Mouse (Mus musculus): ENCODE data around the gene Fam107a. TPM values are rescaled to one million over a fixed set of nuclear protein-coding genes. Genes with fewer than 3 reads are reported as not detected.

The Fam107a gene
- polyA plus RNA-seq (2016; fragmentation: Nextera tagmentation; extraction: Ambion mirVana) = 0.23 and 0.35 TPM in 2 replicates

DNA sequence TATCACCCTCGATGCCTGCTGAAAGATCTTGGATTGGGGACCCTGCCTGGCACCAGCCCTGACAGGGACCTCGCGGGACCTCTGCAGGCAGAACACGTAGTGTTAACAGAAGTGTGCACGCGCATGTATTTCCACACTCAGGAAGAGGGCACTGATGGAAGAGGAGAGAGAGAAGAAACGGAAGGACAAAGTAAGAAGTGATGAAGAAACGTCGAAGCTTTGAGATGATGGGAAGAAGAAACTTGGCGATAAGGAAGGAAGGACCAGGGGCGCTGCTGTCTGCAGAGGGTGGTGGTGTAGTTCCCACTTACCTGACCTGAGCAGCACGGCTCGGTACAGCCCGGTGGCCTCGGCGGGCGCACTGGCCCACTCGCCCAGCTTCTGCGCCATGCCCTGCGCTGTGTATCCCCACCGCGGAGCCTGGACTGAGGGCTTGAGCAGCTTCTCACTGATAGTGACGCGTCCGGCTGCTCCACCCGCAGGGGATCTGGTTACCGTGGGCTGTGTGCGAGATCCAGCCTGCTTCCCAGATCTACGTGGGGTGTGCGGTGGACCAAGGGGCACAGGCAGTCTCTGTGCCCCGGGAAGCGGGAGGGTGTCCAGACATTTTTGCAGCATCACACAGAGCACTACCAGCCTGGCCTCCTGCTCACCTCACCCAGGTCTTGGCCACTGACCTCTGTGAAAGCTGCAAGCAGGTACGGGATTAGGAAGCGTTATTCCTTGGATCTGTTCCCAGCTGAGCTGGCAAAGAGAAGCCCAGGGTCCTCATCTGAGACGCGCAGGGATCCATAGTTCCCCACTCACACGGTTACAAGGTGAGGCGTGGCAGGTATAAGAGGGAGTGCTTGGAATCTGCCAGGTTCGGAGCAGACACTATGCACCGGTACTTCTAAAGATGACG, at the start of gene Fam107a:
Fam107a (minus strand) TSS at position 830 of the 904 bp plus-strand sequence.
- WGBS = 10% methylated on average over 41 of the region's 41 CpGs
- H3K4me1 ChIP-seq (replicated peaks) = peaks cover 29% of the 10 kb centered on the region
- peak within 1 kb of the TSS; percentile 40; the same call in 1 of the 2 replicates for H3K9ac ChIP-seq (replicated peaks)
- H3K27me3 ChIP-seq = peaks cover 53% of the 10 kb centered on the region
- no peaks in the 10 kb centered on the region for H3K36me3 ChIP-seq
- peak within 1 kb of the TSS; percentile 31 for H3K4me3 ChIP-seq (replicated peaks)
- peak; percentile 53; the same call in 1 of the 2 replicates for ATAC-seq (ENCODE audit: insufficient number of reproducible peaks, insufficient read depth, low FRiP score, low TSS enrichment, low read depth)
- peak within 1 kb of the TSS; percentile 60 for H3K4me2 ChIP-seq
- H3K9me3 ChIP-seq = no peaks in the 10 kb centered on the region
- H3K27ac ChIP-seq = no peak within 1 kb of the TSS

DNA sequence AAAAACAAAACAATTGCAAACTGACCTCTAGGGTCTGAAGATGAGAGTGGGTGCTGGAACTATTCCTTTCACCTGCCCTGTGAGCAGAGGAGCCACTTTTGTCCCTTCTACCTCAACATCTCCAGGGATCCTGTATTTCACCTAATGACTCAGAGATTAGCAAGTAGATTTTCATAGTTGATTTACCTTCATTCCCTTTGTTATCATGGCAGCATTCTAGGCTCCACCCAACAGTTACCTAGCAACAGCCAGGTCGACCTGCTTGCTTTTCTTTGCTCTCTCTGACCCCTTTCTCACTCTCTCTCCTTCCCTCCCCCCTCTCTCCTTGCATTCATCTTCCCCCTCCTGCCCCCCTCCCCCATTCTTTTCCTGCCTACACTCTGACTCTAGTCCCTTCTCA, 49.3 kb upstream of the Fam107a start:
- 4% methylated on average over 1 of the region's 1 CpGs for WGBS
- no peak overlapping the region for H3K4me3 ChIP-seq (replicated peaks)
- no peaks in the 10 kb centered on the region for H3K36me3 ChIP-seq
- H3K9ac ChIP-seq (replicated peaks) = no peak overlapping the region
- H3K9me3 ChIP-seq = no peaks in the 10 kb centered on the region
- H3K4me2 ChIP-seq = no peak overlapping the region
- peaks cover 22% of the 10 kb centered on the region for H3K4me1 ChIP-seq (replicated peaks)
- no peaks in the 10 kb centered on the region for H3K27me3 ChIP-seq
- no peak overlapping the region for H3K27ac ChIP-seq
- ATAC-seq (ENCODE audit: insufficient number of reproducible peaks, insufficient read depth, low FRiP score, low TSS enrichment, low read depth) = no peak

DNA sequence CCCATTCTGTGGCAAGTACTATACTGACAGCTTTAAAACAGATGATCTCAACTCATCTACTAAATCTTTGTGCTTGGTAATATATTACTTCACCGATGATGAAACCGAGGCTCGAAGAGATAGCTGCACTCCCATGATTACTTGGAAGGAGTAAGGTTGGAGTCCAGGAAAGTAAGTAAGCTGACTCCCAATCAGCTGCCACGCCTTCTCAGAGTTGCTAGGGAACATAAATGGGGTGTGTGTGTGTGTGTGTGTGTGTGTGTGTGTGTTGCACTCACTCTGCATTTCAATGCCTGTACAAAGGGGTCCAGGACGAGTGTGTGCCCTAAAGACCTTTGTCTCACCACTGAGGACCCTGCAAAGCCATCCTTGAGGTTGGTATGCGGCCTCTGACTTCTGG, 48.0 kb upstream of the Fam107a start:
- no peak overlapping the region for H3K4me2 ChIP-seq
- no peak for ATAC-seq (ENCODE audit: insufficient number of reproducible peaks, insufficient read depth, low FRiP score, low TSS enrichment, low read depth)
- WGBS = 78% methylated on average over 6 of the region's 6 CpGs
- H3K36me3 ChIP-seq = no peaks in the 10 kb centered on the region
- peaks cover 24% of the 10 kb centered on the region for H3K4me1 ChIP-seq (replicated peaks)
- H3K9ac ChIP-seq (replicated peaks) = no peak overlapping the region
- H3K27ac ChIP-seq = no peak overlapping the region
- no peaks in the 10 kb centered on the region for H3K9me3 ChIP-seq
- H3K4me3 ChIP-seq (replicated peaks) = no peak overlapping the region
- no peaks in the 10 kb centered on the region for H3K27me3 ChIP-seq

DNA sequence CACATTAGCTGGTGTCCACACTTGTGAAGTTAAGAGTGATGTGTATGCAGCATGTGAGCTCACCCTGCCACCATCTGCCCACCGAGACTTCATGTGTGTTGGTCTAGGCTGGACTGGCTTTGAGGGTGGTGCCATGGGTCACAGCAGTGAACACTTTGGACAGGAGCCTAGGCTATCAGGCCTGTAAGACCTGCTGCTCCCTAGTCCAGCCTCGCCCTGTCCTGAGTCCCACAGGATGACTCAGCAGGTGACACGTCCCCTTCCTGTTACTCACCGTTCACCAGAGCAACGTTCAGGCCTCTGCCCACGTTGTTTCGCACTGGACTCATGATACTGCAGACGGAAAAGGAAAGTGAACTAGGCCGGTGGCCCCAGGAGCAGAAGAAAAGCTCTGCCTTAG, 39.0 kb upstream of the Fam107a start:
- Histone ChIP-seq H3K27ac (no peak overlapping the region), H3K4me2 (no peak overlapping the region), H3K4me3 (replicated peaks) (no peak overlapping the region), H3K9ac (replicated peaks) (no peak overlapping the region), H3K27me3 (no peaks in the 10 kb centered on the region; the same call in 1 of the 2 replicates), H3K4me1 (replicated peaks) (0 out of 2 replicates have a peak, but pooled peaks cover 2% of the 10 kb centered on the region), H3K9me3 (no peaks in the 10 kb centered on the region), H3K36me3 (no peaks in the 10 kb centered on the region)
- 79% methylated on average over 9 of the region's 9 CpGs for WGBS
- no peak for ATAC-seq (ENCODE audit: insufficient number of reproducible peaks, insufficient read depth, low FRiP score, low TSS enrichment, low read depth)

DNA sequence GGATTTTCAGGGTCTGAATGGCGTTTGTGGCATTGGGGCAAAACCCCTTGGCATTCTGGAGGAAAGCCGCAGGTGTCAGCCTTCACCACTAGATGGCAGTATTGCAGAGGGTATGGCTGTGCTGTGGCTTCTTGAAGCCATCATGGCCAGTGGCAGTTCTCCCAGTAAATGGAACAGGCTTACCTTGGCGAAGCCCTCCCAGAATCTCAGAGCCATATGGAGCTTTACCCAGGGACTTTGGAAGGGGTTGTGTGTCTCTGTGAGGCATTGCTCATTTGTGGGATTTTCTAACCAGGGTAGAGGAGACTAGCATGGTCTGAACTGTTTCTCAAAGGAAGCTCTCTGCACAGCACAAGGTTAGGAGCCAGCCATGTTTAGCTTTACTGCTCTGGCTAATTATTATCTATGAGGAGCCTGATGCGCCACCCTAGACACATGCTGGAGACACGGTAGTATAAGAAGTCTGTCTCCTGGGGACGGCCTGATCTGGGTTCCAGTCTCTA, 38.2 kb upstream of the Fam107a start:
- H3K9ac ChIP-seq (replicated peaks) = no peak overlapping the region
- no peaks in the 10 kb centered on the region; the same call in 1 of the 2 replicates for H3K27me3 ChIP-seq
- WGBS = 36% methylated on average over 6 of the region's 6 CpGs
- no peak overlapping the region for H3K4me3 ChIP-seq (replicated peaks)
- no peaks in the 10 kb centered on the region for H3K36me3 ChIP-seq
- H3K4me1 ChIP-seq (replicated peaks) = 0 out of 2 replicates have a peak, but pooled peaks cover 2% of the 10 kb centered on the region
- H3K4me2 ChIP-seq = no peak overlapping the region
- H3K9me3 ChIP-seq = no peaks in the 10 kb centered on the region
- no peak overlapping the region for H3K27ac ChIP-seq
- peak; percentile 78 for ATAC-seq (ENCODE audit: insufficient number of reproducible peaks, insufficient read depth, low FRiP score, low TSS enrichment, low read depth)

DNA sequence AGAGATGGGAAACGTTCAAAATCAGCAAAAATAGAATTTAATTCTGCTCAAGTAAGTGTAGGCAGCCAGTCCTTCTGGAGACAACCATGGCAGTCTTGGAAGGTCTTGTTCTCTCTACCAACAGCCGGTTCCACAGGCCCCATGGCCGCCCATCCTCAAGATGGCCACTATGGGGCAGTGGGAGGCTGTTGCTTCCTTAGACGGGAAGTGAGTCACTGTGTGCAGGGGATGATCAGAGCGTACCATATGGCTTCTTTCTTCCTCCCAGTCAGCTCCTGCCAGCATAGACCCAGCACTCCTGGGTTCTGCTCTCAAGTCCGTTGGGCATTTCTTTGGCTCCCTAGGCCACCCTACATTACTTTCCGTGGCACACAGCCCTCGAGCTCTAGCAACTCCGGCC, 31.1 kb upstream of the Fam107a start:
- ATAC-seq (ENCODE audit: insufficient number of reproducible peaks, insufficient read depth, low FRiP score, low TSS enrichment, low read depth) = no peak
- Histone ChIP-seq H3K36me3 (no peaks in the 10 kb centered on the region), H3K4me1 (replicated peaks) (no peaks in the 10 kb centered on the region), H3K9ac (replicated peaks) (no peak overlapping the region), H3K4me3 (replicated peaks) (no peak overlapping the region), H3K27me3 (no peaks in the 10 kb centered on the region; the same call in 1 of the 2 replicates), H3K27ac (no peak overlapping the region), H3K4me2 (no peak overlapping the region), H3K9me3 (no peaks in the 10 kb centered on the region)
- 70% methylated on average over 9 of the region's 9 CpGs for WGBS

DNA sequence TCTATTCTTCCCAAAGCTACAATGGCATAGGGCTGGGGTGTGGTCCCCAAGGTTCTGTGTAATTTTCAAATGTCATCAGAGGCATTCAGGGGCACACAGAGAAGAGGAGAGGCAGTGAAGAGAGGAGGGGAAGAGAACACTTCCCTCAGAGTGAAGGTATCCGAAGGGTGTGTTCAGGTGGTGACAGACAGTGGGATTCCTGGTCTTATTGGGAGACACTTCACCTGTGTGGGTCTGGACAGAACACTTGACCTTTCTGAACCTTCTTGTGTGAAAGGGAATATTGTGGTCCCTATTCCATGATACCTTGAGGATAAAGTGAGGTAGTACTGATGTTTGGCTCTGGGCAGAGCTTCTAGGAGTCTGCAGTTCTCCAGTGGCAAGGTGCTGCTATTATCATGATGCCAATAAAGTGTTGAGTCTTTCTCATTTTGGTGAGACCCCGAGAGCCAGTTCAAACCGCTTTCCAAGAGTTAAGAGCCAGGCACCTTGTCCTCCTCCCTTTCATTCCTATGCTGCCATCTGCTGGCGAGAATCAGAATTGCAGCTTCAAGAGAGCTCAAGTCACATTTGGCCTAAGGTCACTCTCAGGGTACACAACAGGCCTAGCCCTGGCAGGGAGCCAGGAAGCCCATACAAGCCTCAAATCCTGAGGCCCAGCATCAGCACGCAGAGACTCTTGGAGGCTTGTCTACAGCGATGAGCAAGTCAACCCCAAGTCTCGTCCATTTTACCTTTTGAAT, 28.6 kb upstream of the Fam107a start:
- Histone ChIP-seq H3K4me1 (replicated peaks) (no peaks in the 10 kb centered on the region), H3K27me3 (no peaks in the 10 kb centered on the region; the same call in 1 of the 2 replicates), H3K27ac (no peak overlapping the region), H3K9me3 (no peaks in the 10 kb centered on the region), H3K9ac (replicated peaks) (no peak overlapping the region), H3K4me2 (no peak overlapping the region), H3K4me3 (replicated peaks) (no peak overlapping the region), H3K36me3 (no peaks in the 10 kb centered on the region)
- ATAC-seq (ENCODE audit: insufficient number of reproducible peaks, insufficient read depth, low FRiP score, low TSS enrichment, low read depth) = no peak; the same call in 1 of the 2 replicates
- WGBS = 26% methylated on average over 7 of the region's 7 CpGs

DNA sequence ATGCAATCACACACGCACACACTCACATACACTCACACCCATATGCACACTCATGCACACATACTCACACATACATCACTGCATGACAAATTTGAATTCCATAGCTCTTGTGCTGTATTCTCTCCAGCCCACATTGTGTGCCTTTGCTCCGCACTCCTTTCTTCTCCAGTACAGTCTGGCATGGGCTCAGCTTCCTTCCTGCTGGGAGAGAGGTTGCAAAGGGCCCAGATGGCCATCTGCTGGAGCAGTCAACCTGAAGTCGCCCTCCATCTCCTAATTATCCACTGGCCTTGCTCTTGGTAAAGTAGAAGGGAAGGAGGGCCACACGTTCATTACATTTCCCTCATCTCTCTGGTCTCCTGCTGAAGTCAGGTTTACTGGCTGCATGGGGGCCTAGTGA, 27.7 kb upstream of the Fam107a start:
- no peaks in the 10 kb centered on the region for H3K4me1 ChIP-seq (replicated peaks)
- H3K36me3 ChIP-seq = no peaks in the 10 kb centered on the region
- no peak overlapping the region for H3K9ac ChIP-seq (replicated peaks)
- no peak overlapping the region for H3K27ac ChIP-seq
- no peaks in the 10 kb centered on the region; the same call in 1 of the 2 replicates for H3K27me3 ChIP-seq
- WGBS = 61% methylated on average over 4 of the region's 4 CpGs
- no peak for ATAC-seq (ENCODE audit: insufficient number of reproducible peaks, insufficient read depth, low FRiP score, low TSS enrichment, low read depth)
- H3K4me3 ChIP-seq (replicated peaks) = no peak overlapping the region
- H3K9me3 ChIP-seq = no peaks in the 10 kb centered on the region
- H3K4me2 ChIP-seq = no peak overlapping the region

DNA sequence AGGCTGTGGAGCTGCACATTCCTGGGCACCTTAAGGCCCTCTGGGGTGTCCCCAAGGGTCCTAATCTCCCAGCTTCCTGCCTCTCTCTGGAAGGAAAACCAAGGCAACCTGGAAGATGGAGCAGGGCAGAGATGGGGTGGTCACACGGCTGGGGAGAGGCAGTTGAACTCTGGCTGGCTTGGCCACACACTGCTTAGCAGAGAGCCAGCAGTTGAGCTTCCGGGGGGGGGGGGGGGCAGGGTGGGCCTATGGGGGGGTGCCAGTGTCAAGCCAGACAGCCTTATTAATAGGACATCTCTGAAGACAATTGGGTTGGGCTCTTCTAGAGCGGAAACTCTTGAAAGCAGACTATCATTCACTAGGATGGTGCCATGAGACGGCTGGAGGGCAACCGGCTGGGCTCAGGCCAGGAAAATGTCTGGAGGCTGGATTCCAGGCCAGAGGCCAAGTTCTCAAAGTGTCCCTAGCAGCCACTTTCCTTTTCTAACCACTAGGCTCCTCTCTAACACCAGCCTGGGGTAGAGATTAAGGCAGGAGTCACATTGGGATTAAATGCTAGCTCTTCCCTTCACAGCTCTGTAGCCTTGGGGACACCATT, 24.8 kb upstream of the Fam107a start:
- H3K27ac ChIP-seq = no peak overlapping the region
- no peaks in the 10 kb centered on the region for H3K36me3 ChIP-seq
- H3K4me3 ChIP-seq (replicated peaks) = no peak overlapping the region
- H3K9me3 ChIP-seq = no peaks in the 10 kb centered on the region
- H3K27me3 ChIP-seq = no peaks in the 10 kb centered on the region; the same call in 1 of the 2 replicates
- WGBS = 85% methylated on average over 4 of the region's 5 CpGs
- no peak for ATAC-seq (ENCODE audit: insufficient number of reproducible peaks, insufficient read depth, low FRiP score, low TSS enrichment, low read depth)
- H3K4me2 ChIP-seq = no peak overlapping the region
- H3K4me1 ChIP-seq (replicated peaks) = no peaks in the 10 kb centered on the region
- H3K9ac ChIP-seq (replicated peaks) = no peak overlapping the region

DNA sequence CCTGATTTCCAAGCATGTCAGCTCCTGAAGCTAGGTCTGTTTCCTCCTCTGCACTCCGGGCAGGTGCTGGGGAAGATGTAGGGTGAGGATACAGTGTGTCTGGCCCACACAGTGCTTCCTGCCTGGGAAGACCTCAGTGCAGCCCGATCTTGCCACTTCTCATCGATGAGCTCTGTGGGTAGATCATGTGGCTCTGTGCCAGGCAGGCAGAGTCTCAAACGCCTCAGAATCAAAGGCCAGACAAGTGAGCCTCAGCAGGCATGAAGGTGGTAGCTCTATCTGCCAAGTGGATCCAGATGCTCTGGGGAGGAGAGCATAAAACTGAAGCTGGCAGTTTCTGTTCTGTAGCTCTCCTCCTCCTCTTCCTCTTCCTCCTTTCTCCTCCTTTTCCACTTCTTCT, 22.4 kb upstream of the Fam107a start:
- Histone ChIP-seq H3K27me3 (no peaks in the 10 kb centered on the region; the same call in 1 of the 2 replicates), H3K27ac (no peak overlapping the region), H3K4me2 (no peak overlapping the region), H3K36me3 (no peaks in the 10 kb centered on the region), H3K4me1 (replicated peaks) (peaks cover 12% of the 10 kb centered on the region), H3K9ac (replicated peaks) (no peak overlapping the region), H3K9me3 (no peaks in the 10 kb centered on the region), H3K4me3 (replicated peaks) (no peak overlapping the region)
- no peak for ATAC-seq (ENCODE audit: insufficient number of reproducible peaks, insufficient read depth, low FRiP score, low TSS enrichment, low read depth)
- WGBS = 65% methylated on average over 4 of the region's 4 CpGs

DNA sequence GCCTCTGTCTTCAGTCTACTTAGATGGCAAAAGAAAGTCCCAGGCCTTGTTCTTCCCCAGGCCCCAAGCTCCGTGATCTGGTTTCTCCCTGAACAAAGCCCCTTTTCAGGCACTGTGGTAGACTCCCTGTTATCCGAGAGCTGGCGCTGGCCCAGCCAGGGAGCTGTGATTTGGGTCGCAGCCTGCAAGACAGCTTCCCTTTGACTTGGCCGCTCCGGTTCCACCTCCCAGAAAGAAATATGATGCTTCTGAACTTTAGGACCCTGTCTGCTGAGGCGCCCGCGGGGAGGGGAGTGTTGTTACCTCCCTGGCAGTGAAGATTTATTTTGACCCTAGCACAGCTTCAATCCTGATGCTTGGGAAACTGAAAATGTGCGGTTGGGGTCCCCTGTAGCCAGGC, 18.1 kb upstream of the Fam107a start:
- H3K4me2 ChIP-seq = no peak overlapping the region; the same call in 1 of the 2 replicates
- WGBS = 11% methylated on average over 10 of the region's 10 CpGs
- no peaks in the 10 kb centered on the region for H3K36me3 ChIP-seq
- peaks cover 21% of the 10 kb centered on the region for H3K4me1 ChIP-seq (replicated peaks)
- ATAC-seq (ENCODE audit: insufficient number of reproducible peaks, insufficient read depth, low FRiP score, low TSS enrichment, low read depth) = peak; percentile 53; the same call in 1 of the 2 replicates
- H3K27me3 ChIP-seq = no peaks in the 10 kb centered on the region
- H3K4me3 ChIP-seq (replicated peaks) = no peak overlapping the region
- peak overlapping the region; percentile 76 for H3K27ac ChIP-seq
- H3K9me3 ChIP-seq = no peaks in the 10 kb centered on the region
- H3K9ac ChIP-seq (replicated peaks) = no peak overlapping the region

Measured in limb, embryonic 12.5 days (tissue).